In the genomic region with DNA sequence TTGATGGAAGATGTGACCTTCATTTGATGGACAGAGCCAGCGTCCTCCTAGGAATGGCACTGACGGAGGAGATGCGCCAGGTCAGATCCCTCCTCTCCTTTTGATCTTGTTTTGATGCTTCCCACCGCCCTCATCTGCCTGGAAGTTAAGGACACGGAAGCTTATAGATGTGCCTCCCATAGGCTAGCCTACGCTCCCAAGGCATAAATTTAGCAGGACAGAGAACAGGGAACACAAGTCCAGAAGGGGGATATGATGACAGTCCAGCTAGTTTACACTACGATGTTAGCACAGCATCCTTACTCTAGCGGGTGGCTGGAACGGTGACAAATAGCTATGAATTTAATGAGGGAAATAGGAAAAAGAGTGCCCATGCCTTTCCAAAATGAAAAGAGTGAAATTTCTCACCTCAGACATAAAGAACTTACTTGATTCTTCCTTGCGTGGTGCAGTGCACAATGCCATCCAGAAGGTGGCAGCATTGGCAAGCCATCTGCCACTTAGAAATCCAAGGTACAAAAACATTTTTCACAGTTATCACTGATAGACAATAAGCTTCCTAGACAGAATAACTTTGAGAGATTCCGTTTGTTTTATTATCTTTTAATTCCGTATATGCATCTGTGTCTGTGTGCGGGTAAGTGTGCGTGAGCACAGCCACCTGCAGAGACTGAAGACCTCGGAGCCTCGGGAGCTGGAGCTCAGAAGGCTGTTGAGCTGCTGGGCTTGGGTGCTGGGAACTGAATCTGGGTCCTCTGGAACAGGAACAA, we compare ENCODE assay signal across 9 mouse cellular contexts. TPM values are rescaled to one million over a fixed set of nuclear protein-coding genes. Genes with fewer than 3 reads are reported as not detected.
DNase-seq lines count a peak whose midpoint lies in the region; ATAC-seq and TF ChIP-seq lines count a peak whose summit lies in the region.
"Had no signal": no experiment of that assay in that cellular context is flagged by ENCODE, and none has a peak within 500 bp of the region (broad histone marks: within the 10 kb centered on the region; RNA-seq: fewer than 3 reads in every experiment).

No protein-coding gene starts in this region.

- H3K9me3 ChIP-seq in limb, embryonic 14.5 days (ENCODE audit: control insufficient read depth, low read length) = no peaks in the 10 kb centered on the region
- H3K9me3 ChIP-seq: heart, embryonic 15.5 days had no signal

- H3K27me3 ChIP-seq in limb, embryonic 14.5 days (ENCODE audit: control insufficient read depth, insufficient read depth, low read length) = no peaks in the 10 kb centered on the region
- H3K27me3 ChIP-seq: heart, embryonic 15.5 days had no signal

- no peak overlapping the region for H3K4me2 ChIP-seq in limb, embryonic 14.5 days (replicated peaks; ENCODE audit: low read depth, low read length, severe bottlenecking)
- H3K4me2 ChIP-seq: heart, embryonic 15.5 days had no signal

- WGBS in limb, embryonic 14.5 days = 68% methylated on average over 16 of the region's 16 CpGs

- no peak for TF ChIP-seq POLR2A in bone marrow macrophage, adult 2 months (IDR thresholded peaks at IDR 0.05; ENCODE audit: borderline replicate concordance, low read depth, low read length)
- TF ChIP-seq POLR2A in limb, embryonic 14.5 days (IDR thresholded peaks at IDR 0.05; ENCODE audit: borderline replicate concordance, extremely low read depth, insufficient read depth, insufficient read length) = no peak

- no peak overlapping the region for H3K9ac ChIP-seq in limb, embryonic 14.5 days (ENCODE audit: low read depth, low read length, severe bottlenecking)
- H3K9ac ChIP-seq: heart, embryonic 15.5 days had no signal

- peak; percentile 44 for DNase-seq in urinary bladder, postnatal 25 days (ENCODE audit: low spot score)
- DNase-seq in urinary bladder, adult 2 months (ENCODE audit: low spot score) = no peak
- peak; percentile 39 for DNase-seq in hindlimb bud, embryonic 11.5 days (ENCODE audit: extremely low spot score, low read depth, low spot score)
- peak; percentile 57 for DNase-seq in limb, embryonic 14.5 days (ENCODE audit: low spot score)
- DNase-seq in retina, adult 2 months (ENCODE audit: low read depth, low spot score) = peak; percentile 48
- DNase-seq in thymus, postnatal 36 days = peak; percentile 66 to 68

- peaks cover 5% of the 10 kb centered on the region; the same call in 1 of the 2 replicates for H3K4me1 ChIP-seq in bone marrow macrophage, adult 2 months (ENCODE audit: control insufficient read depth, insufficient read depth, low read length)
- no peaks in the 10 kb centered on the region for H3K4me1 ChIP-seq in limb, embryonic 14.5 days (ENCODE audit: control insufficient read depth, insufficient read depth, low read length)

- H3K4me3 ChIP-seq in bone marrow macrophage, adult 2 months (ENCODE audit: insufficient read depth, low read length) = no peak overlapping the region
- H3K4me3 ChIP-seq in limb, embryonic 14.5 days (replicated peaks; ENCODE audit: low read length) = no peak overlapping the region
- H3K4me3 ChIP-seq: heart, embryonic 15.5 days had no signal

- peak; percentile 71 for ATAC-seq in erythroblast, adult 5-6 weeks (replicated peaks; ENCODE audit: low FRiP score, poor library complexity, severe bottlenecking)
- ATAC-seq in limb, embryonic 14.5 days (ENCODE audit: low FRiP score, low read depth) = no peak

- peak; percentile 81 for TF ChIP-seq CTCF in bone marrow macrophage, adult 2 months (IDR thresholded peaks at IDR 0.05; ENCODE audit: low read depth, low read length)

- H3K27ac ChIP-seq in bone marrow macrophage, adult 2 months (ENCODE audit: insufficient read depth, low read depth, low read length) = no peak overlapping the region
- no peak overlapping the region for H3K27ac ChIP-seq in limb, embryonic 14.5 days (replicated peaks; ENCODE audit: low read depth, low read length)
- H3K27ac ChIP-seq: heart, embryonic 15.5 days had no signal

- H3K36me3 ChIP-seq in limb, embryonic 14.5 days (ENCODE audit: control insufficient read depth, insufficient read depth, low read length) = no peaks in the 10 kb centered on the region
- H3K36me3 ChIP-seq: heart, embryonic 15.5 days had no signal

RNA-seq across cellular contexts. Expression of gene E330021D16Rik, which starts 6.9 kb away (rescaled TPM):
- not detected in 2 replicates for polyA plus RNA-seq in urinary bladder, adult 2 months (2012; rRNA removed)
- polyA plus RNA-seq in bone marrow macrophage, adult 2 months (2012; ENCODE audit: insufficient read depth, insufficient read length, missing spikeins) = not detected in 2 replicates
- not detected in 2 replicates for total RNA-seq in erythroblast, adult 5-6 weeks (2015; ENCODE audit: low replicate concordance)
- not detected in 2 replicates for total RNA-seq in erythroblast, adult 5-6 weeks (2017; ENCODE audit: low replicate concordance)
- polyA plus RNA-seq in limb, embryonic 14.5 days (2012; rRNA removed) = 0.08 TPM in 1 of 2 replicates, not detected in the other
- not detected in 2 replicates for polyA plus RNA-seq in limb, embryonic 14.5 days (2014; fragmentation: Nextera tagmentation; extraction: Ambion mirVana)
- polyA plus RNA-seq: heart, embryonic 15.5 days had no signal
